Mouse (Mus musculus) ES-E14 (cell line): ENCODE data around the gene Cdkn1a. TPM values are rescaled to one million over a fixed set of nuclear protein-coding genes. Genes with fewer than 3 reads are reported as not detected.
"Not testable (repeated sequence)": the region's sequence is repeated elsewhere in the genome, so short reads cannot be mapped to it uniquely, and the experiment has no call there.

Experiments used
- DNase-seq: peaks from one replicate; pipeline ENCODE4 v3.0.0-alpha.2; 2013; ENCODE audit warnings: low read depth, low spot score
- H3K27ac ChIP-seq: 2 replicates; pipeline ENCODE4 v1.5.1; 2012; ENCODE audit warnings: low read depth, mild to moderate bottlenecking, low read length, moderate library complexity, mixed read lengths; ENCODE audit not compliant: poor library complexity, insufficient read depth, severe bottlenecking
- H3K36me3 ChIP-seq: 2 replicates; pipeline ENCODE4 v1.6.1; 2012; ENCODE audit warnings: mild to moderate bottlenecking, low read length, moderate library complexity, mixed read lengths; ENCODE audit not compliant: control insufficient read depth, poor library complexity, insufficient read depth, severe bottlenecking
- H3K4me1 ChIP-seq, 2 experiments: fragments of 150-350 bp in 1 of 2; sonication (generic) in 1 of 2; 2 replicates each; pipeline ENCODE4 v1.6.1; 2012; ENCODE audit warnings: low read length in 2 of 2, mild to moderate bottlenecking in 1 of 2, mixed read lengths in 1 of 2; ENCODE audit not compliant: control insufficient read depth in 2 of 2, insufficient read depth in 2 of 2, poor library complexity in 1 of 2
- H3K4me3 ChIP-seq, 2 experiments: fragments of 150-350 bp in 1 of 2; sonication (generic) in 1 of 2; 2 replicates each; pipeline ENCODE4 v1.5.1; 2012; ENCODE audit warnings: low read length in 2 of 2, low read depth in 1 of 2, mild to moderate bottlenecking in 1 of 2, mixed read lengths in 1 of 2; ENCODE audit not compliant: insufficient read depth in 1 of 2, poor library complexity in 1 of 2, severe bottlenecking in 1 of 2
- H3K9ac ChIP-seq: 2 replicates; pipeline ENCODE4 v1.6.1; 2012; ENCODE audit warnings: low read depth, mild to moderate bottlenecking, low read length, mixed read lengths; ENCODE audit not compliant: poor library complexity, insufficient read depth, severe bottlenecking
- H3K9me3 ChIP-seq: fragments of 150-350 bp; sonication (generic); 2 replicates; pipeline ENCODE4 v1.6.1; 2012; ENCODE audit warnings: low read depth, mild to moderate bottlenecking, low read length; ENCODE audit not compliant: control insufficient read depth, insufficient read depth
- CHD2 ChIP-seq: IDR thresholded peaks from 2 replicates; pipeline ENCODE4 v1.6.1; 2014; ENCODE audit warnings: mild to moderate bottlenecking, low read depth, low read length, inconsistent platforms
- HCFC1 ChIP-seq: IDR thresholded peaks from 2 replicates; pipeline ENCODE4 v1.6.1; 2012; ENCODE audit warnings: low read length, inconsistent platforms, borderline replicate concordance; ENCODE audit not compliant: insufficient read depth
- MAFK ChIP-seq: IDR thresholded peaks from 2 replicates; pipeline ENCODE4 v1.6.1; 2014; ENCODE audit warnings: mild to moderate bottlenecking, low read depth, low read length, inconsistent platforms; ENCODE audit not compliant: insufficient read depth
- ZC3H11A ChIP-seq: IDR thresholded peaks from 2 replicates; pipeline ENCODE4 v1.6.1; 2012; ENCODE audit warnings: low read depth, mild to moderate bottlenecking, inconsistent platforms, low read length, borderline replicate concordance
- ZNF384 ChIP-seq: IDR thresholded peaks from 2 replicates; pipeline ENCODE4 v1.6.1; 2012; ENCODE audit warnings: low read depth, low read length, inconsistent platforms
- in situ Hi-C, 2 experiments: fragments of 600-800 bp; cut with MboI; formaldehyde crosslinking; loops; one replicate each; pipeline ENCODE4 v1.15.1; 2025; ENCODE audit warnings: low sequenced_read_pairs in 2 of 2, inconsistent platforms in 1 of 2; ENCODE audit not compliant: unreplicated experiment in 2 of 2
- total RNA-seq: library from RNA; depleted of rRNA; stranded (reverse); fragments of 300-350 nt; gene quantifications from 2 replicates; pipeline ENCODE4 v1.2.3, GENCODE M21; 2012

The Cdkn1a gene
- total RNA-seq, 1 experiment, result 32.3 TPM

- H3K36me3 ChIP-seq, result peaks cover 27% of the 10 kb centered on the region
- H3K9ac ChIP-seq, result peak overlapping the region; percentile 15; the same call in 1 of the 2 replicates
- no peak for TF ChIP-seq MAFK
- TF ChIP-seq ZNF384, result no peak
- TF ChIP-seq ZC3H11A, result no peak
- TF ChIP-seq HCFC1, result no peak
- no peak for TF ChIP-seq CHD2
- in situ Hi-C loops, result loop anchor here in 1 of 2 experiments (10.0 kb wide), 1 partner anchor 52 kb away; no protein-coding TSS in a partner anchor
- no peak for DNase-seq
- no peak overlapping the region for H3K4me3 ChIP-seq
- no peaks in the 10 kb centered on the region for H3K9me3 ChIP-seq
- H3K4me1 ChIP-seq, result peaks cover 4 to 18% of the 10 kb centered on the region in 2 experiments; a peak in 2 of 4 replicates
- no peak overlapping the region for H3K27ac ChIP-seq
These were observed 6.2 kb downstream of the Cdkn1a start for GRCm38 (mm10) chr17:29096851-29097561.

- Histone ChIP-seq H3K27ac (no peak overlapping the region; the same call in 1 of the 2 replicates), H3K36me3 (peaks cover 27% of the 10 kb centered on the region), H3K4me3 (no peak overlapping the region; a peak in 1 of 4 replicates), H3K9ac (no peak overlapping the region), H3K9me3 (no peaks in the 10 kb centered on the region), H3K4me1 (peaks cover 4 to 16% of the 10 kb centered on the region in 2 experiments; a peak in 2 of 4 replicates)
- in situ Hi-C loops, result loop anchor here in 1 of 2 experiments (10.0 kb wide), 1 partner anchor 53 kb away; no protein-coding TSS in a partner anchor
- TF ChIP-seq CHD2 (no peak), ZNF384 (no peak)
- DNase-seq, result no peak
These were observed 7.5 kb downstream of the Cdkn1a start for GRCm38 (mm10) chr17:29098291-29098690.

- Histone ChIP-seq H3K9me3 (no peaks in the 10 kb centered on the region), H3K4me3 (no peak overlapping the region), H3K4me1 (peaks cover 4 to 16% of the 10 kb centered on the region in 2 experiments; a peak in 2 of 4 replicates), H3K9ac (no peak overlapping the region), H3K27ac (no peak overlapping the region), H3K36me3 (peaks cover 27% of the 10 kb centered on the region)
- TF ChIP-seq CHD2 (no peak), ZC3H11A (no peak), MAFK (no peak), HCFC1 (no peak), ZNF384 (no peak)
- in situ Hi-C loops, result loop anchor here in 1 of 2 experiments (10.0 kb wide), 1 partner anchor 54 kb away; no protein-coding TSS in a partner anchor
- no peak for DNase-seq
These were observed 8.3 kb downstream of the Cdkn1a start for GRCm38 (mm10) chr17:29099076-29099475.

GRCm38 (mm10) chr17:29100627-29101026 lies 9.9 kb downstream of the Cdkn1a start:
- in situ Hi-C loops, result no loop called here
- no peaks in the 10 kb centered on the region for H3K9me3 ChIP-seq
- no peak overlapping the region for H3K9ac ChIP-seq
- H3K36me3 ChIP-seq, result peaks cover 27% of the 10 kb centered on the region
- H3K4me1 ChIP-seq, result peaks cover 4 to 16% of the 10 kb centered on the region in 2 experiments; a peak in 2 of 4 replicates
- H3K27ac ChIP-seq, result no peak overlapping the region
- H3K4me3 ChIP-seq, result no peak overlapping the region
- no peak for TF ChIP-seq HCFC1
- no peak for TF ChIP-seq CHD2
- no peak for TF ChIP-seq ZC3H11A
- TF ChIP-seq MAFK, result no peak
- no peak for TF ChIP-seq ZNF384
- DNase-seq, result no peak

- H3K9me3 ChIP-seq, H3K27ac ChIP-seq, H3K4me3 ChIP-seq, DNase-seq, H3K9ac ChIP-seq, in situ Hi-C loops, H3K36me3 ChIP-seq, H3K4me1 ChIP-seq: not testable (repeated sequence)
These were observed 19.6 kb downstream of the Cdkn1a start for GRCm38 (mm10) chr17:29110356-29110755.
